Mouse (Mus musculus) bone marrow, adult 2 months (tissue): ENCODE measurements around the gene 1520401A03Rik. TPM values are rescaled to one million over a fixed set of nuclear protein-coding genes. Genes with fewer than 3 reads are reported as not detected.
"Not testable (repeated sequence)": the region's sequence is repeated elsewhere in the genome, so short reads cannot be mapped to it uniquely, and the experiment has no call there.

Experiments
- H3K27ac ChIP-seq: fragments of 200-500 bp; 2 replicates; pipeline ENCODE4 v1.5.1; 2012; ENCODE audit warnings: low read depth, mild to moderate bottlenecking, control low read depth, inconsistent platforms, low read length; ENCODE audit not compliant: control insufficient read depth, poor library complexity, insufficient read depth
- H3K4me1 ChIP-seq: fragments of 200-500 bp; 2 replicates; pipeline ENCODE4 v1.6.1; 2011; ENCODE audit warnings: low read length; ENCODE audit not compliant: control insufficient read depth, insufficient read depth
- H3K4me3 ChIP-seq: fragments of 200-500 bp; replicated peaks from 2 replicates; pipeline ENCODE3; 2011; ENCODE audit warnings: mild to moderate bottlenecking, low read depth, low read length, control low read depth; ENCODE audit not compliant: control insufficient read depth
- CTCF ChIP-seq: fragments of 200-500 bp; IDR thresholded peaks from 2 replicates; pipeline ENCODE4 v1.5.1; 2011; ENCODE audit warnings: low read length, control low read depth; ENCODE audit not compliant: control insufficient read depth, insufficient read depth
- POLR2A ChIP-seq: fragments of 200-500 bp; IDR thresholded peaks from 2 replicates; pipeline ENCODE4 v1.6.1; 2011; ENCODE audit warnings: low read depth, mild to moderate bottlenecking, control low read depth, low read length, borderline replicate concordance; ENCODE audit not compliant: control insufficient read depth
- WGBS: fragments of 180-500 bp; shearing (Covaris S2); methylation state at CpG from one replicate; pipeline ENCODE4 v1.1.7; 2018; 5-methylcytosine and 5-hydroxymethylcytosine counted together
- polyA plus RNA-seq: library from polyadenylated mRNA; stranded (reverse); fragments of >200 nt; gene quantifications from 2 replicates; pipeline ENCODE4 v1.2.4, GENCODE M21; 2011; ENCODE audit warnings: low replicate concordance; ENCODE audit not compliant: missing spikeins, insufficient read depth, insufficient read length

1520401A03Rik gene
- 0.90 and 3.5 TPM in 2 replicates for polyA plus RNA-seq

- TF ChIP-seq POLR2A (no peak), CTCF (no peak)
- WGBS: 88% methylated on average over 7 of the region's 7 CpGs
- no peak within 1 kb of the TSS for H3K27ac ChIP-seq
These were observed at the start of gene 1520401A03Rik for GRCm38 (mm10) chr17:23722376-23723125. Gene 1520401A03Rik, minus strand, starts transcription at chr17:23722783.

GRCm38 (mm10) chr17:23772219-23772556 lies 49.6 kb upstream of the 1520401A03Rik start:
- H3K27ac ChIP-seq, H3K4me1 ChIP-seq, H3K4me3 ChIP-seq: not testable (repeated sequence)
- 74% methylated on average over 2 of the region's 2 CpGs for WGBS

More at GRCm38 (mm10) chr17:23722376-23723125, at the start of gene 1520401A03Rik:
- H3K4me1 ChIP-seq: no peaks in the 10 kb centered on the region; the same call in 1 of the 2 replicates
- H3K4me3 ChIP-seq: no peak within 1 kb of the TSS

- TF ChIP-seq CTCF: no peak
- peak; percentile 62; the same call in 1 of the 2 replicates for TF ChIP-seq POLR2A
- Histone ChIP-seq H3K4me3 (peak within 1 kb of the TSS; percentile 90), H3K4me1 (no peaks in the 10 kb centered on the region; the same call in 1 of the 2 replicates), H3K27ac (peak within 1 kb of the TSS; percentile 42; the same call in 1 of the 2 replicates)
- WGBS: 4% methylated on average over 57 of the region's 58 CpGs
These were observed 49.0 kb upstream of the 1520401A03Rik start, which contains the start of gene Flywch1 for GRCm38 (mm10) chr17:23771284-23772218. Gene Flywch1, minus strand, starts transcription at chr17:23771602.

GRCm38 (mm10) chr17:23770896-23771283 lies 48.3 kb upstream of the 1520401A03Rik start:
- Histone ChIP-seq H3K4me3 (peak overlapping the region; percentile 90), H3K27ac (peak overlapping the region; percentile 42; the same call in 1 of the 2 replicates), H3K4me1 (no peaks in the 10 kb centered on the region; the same call in 1 of the 2 replicates)
- no peak for TF ChIP-seq POLR2A
- no peak for TF ChIP-seq CTCF
- 2% methylated on average over 19 of the region's 19 CpGs for WGBS

- H3K4me3 ChIP-seq: peak overlapping the region; percentile 90
- H3K4me1 ChIP-seq: no peaks in the 10 kb centered on the region; the same call in 1 of the 2 replicates
- H3K27ac ChIP-seq: no peak overlapping the region
- no peak for TF ChIP-seq POLR2A
- WGBS: 46% methylated on average over 2 of the region's 2 CpGs
These were observed 47.9 kb upstream of the 1520401A03Rik start for GRCm38 (mm10) chr17:23770493-23770892.

GRCm38 (mm10) chr17:23762976-23763375 lies 40.4 kb upstream of the 1520401A03Rik start:
- H3K27ac ChIP-seq: no peak overlapping the region
- no peaks in the 10 kb centered on the region; the same call in 1 of the 2 replicates for H3K4me1 ChIP-seq
- no peak overlapping the region for H3K4me3 ChIP-seq
- TF ChIP-seq POLR2A (no peak), CTCF (no peak)
- WGBS: 92% methylated on average over 11 of the region's 11 CpGs

- H3K4me3 ChIP-seq: no peak overlapping the region
- no peaks in the 10 kb centered on the region; the same call in 1 of the 2 replicates for H3K4me1 ChIP-seq
- no peak for TF ChIP-seq POLR2A
- TF ChIP-seq CTCF: no peak
- no peak overlapping the region for H3K27ac ChIP-seq
- 85% methylated on average over 3 of the region's 3 CpGs for WGBS
These were observed 38.6 kb upstream of the 1520401A03Rik start for GRCm38 (mm10) chr17:23761155-23761554.

GRCm38 (mm10) chr17:23760231-23760630 lies 37.6 kb upstream of the 1520401A03Rik start:
- Histone ChIP-seq H3K4me3 (no peak overlapping the region), H3K27ac (no peak overlapping the region), H3K4me1 (no peaks in the 10 kb centered on the region; the same call in 1 of the 2 replicates)
- 81% methylated on average over 9 of the region's 9 CpGs for WGBS
- TF ChIP-seq POLR2A: no peak
- TF ChIP-seq CTCF: no peak
